In the genomic region with DNA sequence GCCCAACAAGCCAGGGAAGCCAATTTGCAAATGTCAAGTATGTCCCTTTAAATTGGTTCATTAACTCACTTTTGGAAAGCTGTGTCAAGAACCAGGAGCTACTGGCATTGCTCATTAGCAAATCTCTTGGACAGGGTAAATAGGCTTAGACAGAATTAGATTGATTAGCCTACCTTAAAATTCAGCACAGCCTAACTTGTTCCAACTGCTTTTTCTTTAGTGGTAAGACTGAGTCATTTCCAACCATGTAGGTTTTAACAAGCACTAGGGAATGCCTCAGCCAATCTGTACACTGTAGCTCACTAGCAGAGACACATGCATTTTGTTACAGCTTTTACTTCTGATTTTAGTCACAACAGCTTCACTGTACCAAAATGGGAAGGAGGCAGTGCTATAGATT, we compare ENCODE assay signal across 17 mouse cellular contexts.
"Had no signal": no experiment of that assay in that cellular context is flagged by ENCODE, and none has a peak within 500 bp of the region (broad histone marks: within the 10 kb centered on the region; RNA-seq: fewer than 3 reads in every experiment).

No protein-coding gene starts in this region.

- H3K9ac ChIP-seq: kidney, embryonic 15.5 days; liver, embryonic 15.5 days; lung, embryonic 14.5 days; neural tube, embryonic 12.5 days had no signal

- H3K9me3 ChIP-seq: kidney, embryonic 15.5 days; liver, embryonic 15.5 days; megakaryocyte, embryonic 14.5 days; neural tube, embryonic 12.5 days had no signal

- H3K4me2 ChIP-seq: kidney, embryonic 15.5 days; liver, embryonic 11.5 days; liver, embryonic 15.5 days; lung, embryonic 14.5 days; midbrain, embryonic 11.5 days; neural tube, embryonic 12.5 days had no signal

- H3K27ac ChIP-seq: kidney, embryonic 15.5 days; liver, embryonic 15.5 days; macrophage; neural tube, embryonic 12.5 days had no signal

- DNase-seq: kidney, adult 2 months; kidney, postnatal 14 days; layer of hippocampus, postnatal 36 days; left cerebral cortex, postnatal 4 days; lung, embryonic 14.5 days; lung, postnatal 10 days; right cerebral cortex, postnatal 4 days; spleen, adult 18-20 months; thymus, adult 18-20 months; thymus, postnatal 14 days had no signal

- H3K4me3 ChIP-seq: kidney, embryonic 15.5 days; liver, embryonic 15.5 days; megakaryocyte, embryonic 14.5 days; neural tube, embryonic 12.5 days had no signal

- H3K27me3 ChIP-seq: kidney, embryonic 15.5 days; liver, embryonic 15.5 days; megakaryocyte, embryonic 14.5 days; neural tube, embryonic 12.5 days had no signal

- H3K4me1 ChIP-seq: kidney, embryonic 15.5 days; liver, embryonic 15.5 days; megakaryocyte, embryonic 14.5 days; neural tube, embryonic 12.5 days had no signal

- H3K36me3 ChIP-seq: kidney, embryonic 15.5 days; liver, embryonic 15.5 days; neural tube, embryonic 12.5 days had no signal
